Mouse (Mus musculus): Measurements from ENCODE around the gene Mindy1. TPM values are rescaled to one million over a fixed set of nuclear protein-coding genes. Genes with fewer than 3 reads are reported as not detected.

Mindy1 gene
- polyA plus RNA-seq, 1 experiment from 2014 or later: 29.0 TPM

- no peaks in the 10 kb centered on the region for H3K9me3 ChIP-seq (ENCODE audit: control insufficient read depth, low read length)
- H3K36me3 ChIP-seq (ENCODE audit: control insufficient read depth, insufficient read depth, low read length): peaks cover 10% of the 10 kb centered on the region
- H3K27me3 ChIP-seq (replicated peaks; ENCODE audit: control insufficient read depth, insufficient read depth, low read length): no peaks in the 10 kb centered on the region
- H3K27ac ChIP-seq (ENCODE audit: low read depth, low read length): peak overlapping the region; percentile 95
- ATAC-seq (replicated peaks; ENCODE audit: low FRiP score) (no peak; the same call in 1 of the 2 replicates), DNase-seq (ENCODE audit: low spot score) (no peak)
- H3K4me1 ChIP-seq (replicated peaks; ENCODE audit: control insufficient read depth, insufficient read depth, low read length): peaks cover 45% of the 10 kb centered on the region
- H3K4me3 ChIP-seq (ENCODE audit: low read depth, low read length): peak overlapping the region; percentile 91
- peak overlapping the region; percentile 99 for H3K9ac ChIP-seq (ENCODE audit: low read depth, low read length)
- WGBS: 11% methylated on average over 9 of the region's 9 CpGs
- peak overlapping the region; percentile 78 for H3K4me2 ChIP-seq
These were observed 34.9 kb downstream of the Mindy1 start for GRCm38 (mm10) chr3:95315844-95316550.

GRCm38 (mm10) chr3:95317414-95318080, 36.4 kb downstream of the Mindy1 start:
- Histone ChIP-seq H3K27ac (ENCODE audit: low read depth, low read length) (0 out of 2 replicates have a peak overlapping the region, but pooled peaks have one; percentile 6), H3K9ac (ENCODE audit: low read depth, low read length) (no peak overlapping the region), H3K4me3 (ENCODE audit: low read depth, low read length) (peak overlapping the region; percentile 18), H3K9me3 (ENCODE audit: control insufficient read depth, low read length) (no peaks in the 10 kb centered on the region), H3K4me2 (peak overlapping the region; percentile 78), H3K36me3 (ENCODE audit: control insufficient read depth, insufficient read depth, low read length) (peaks cover 22% of the 10 kb centered on the region), H3K4me1 (replicated peaks; ENCODE audit: control insufficient read depth, insufficient read depth, low read length) (peaks cover 33% of the 10 kb centered on the region), H3K27me3 (replicated peaks; ENCODE audit: control insufficient read depth, insufficient read depth, low read length) (no peaks in the 10 kb centered on the region)
- WGBS: 27% methylated on average over 12 of the region's 12 CpGs
- no peak for DNase-seq (ENCODE audit: low spot score)
- no peak for ATAC-seq (replicated peaks; ENCODE audit: low FRiP score)

GRCm38 (mm10) chr3:95318548-95318947, 37.4 kb downstream of the Mindy1 start:
- Histone ChIP-seq H3K27ac (ENCODE audit: low read depth, low read length) (0 out of 2 replicates have a peak overlapping the region, but pooled peaks have one; percentile 47), H3K9ac (ENCODE audit: low read depth, low read length) (no peak overlapping the region), H3K27me3 (replicated peaks; ENCODE audit: control insufficient read depth, insufficient read depth, low read length) (no peaks in the 10 kb centered on the region), H3K9me3 (ENCODE audit: control insufficient read depth, low read length) (no peaks in the 10 kb centered on the region), H3K4me3 (ENCODE audit: low read depth, low read length) (peak overlapping the region; percentile 10; the same call in 1 of the 2 replicates), H3K4me1 (replicated peaks; ENCODE audit: control insufficient read depth, insufficient read depth, low read length) (peaks cover 28% of the 10 kb centered on the region), H3K36me3 (ENCODE audit: control insufficient read depth, insufficient read depth, low read length) (peaks cover 30% of the 10 kb centered on the region), H3K4me2 (peak overlapping the region; percentile 46)
- ATAC-seq (replicated peaks; ENCODE audit: low FRiP score) (no peak), DNase-seq (ENCODE audit: low spot score) (no peak)
- WGBS: 45% methylated on average over 6 of the region's 6 CpGs

GRCm38 (mm10) chr3:95319110-95319509, 38.0 kb downstream of the Mindy1 start:
- 68% methylated on average over 2 of the region's 2 CpGs for WGBS
- Histone ChIP-seq H3K27me3 (replicated peaks; ENCODE audit: control insufficient read depth, insufficient read depth, low read length) (no peaks in the 10 kb centered on the region), H3K4me3 (ENCODE audit: low read depth, low read length) (peak overlapping the region; percentile 10; the same call in 1 of the 2 replicates), H3K27ac (ENCODE audit: low read depth, low read length) (0 out of 2 replicates have a peak overlapping the region, but pooled peaks have one; percentile 47), H3K9me3 (ENCODE audit: control insufficient read depth, low read length) (no peaks in the 10 kb centered on the region), H3K36me3 (ENCODE audit: control insufficient read depth, insufficient read depth, low read length) (peaks cover 36% of the 10 kb centered on the region), H3K4me2 (peak overlapping the region; percentile 46), H3K9ac (ENCODE audit: low read depth, low read length) (0 out of 2 replicates have a peak overlapping the region, but pooled peaks have one; percentile 8), H3K4me1 (replicated peaks; ENCODE audit: control insufficient read depth, insufficient read depth, low read length) (peaks cover 26% of the 10 kb centered on the region)
- ATAC-seq (replicated peaks; ENCODE audit: low FRiP score) (no peak), DNase-seq (ENCODE audit: low spot score) (no peak)

GRCm38 (mm10) chr3:95319701-95320625, 38.8 kb downstream of the Mindy1 start:
- Histone ChIP-seq H3K27me3 (replicated peaks; ENCODE audit: control insufficient read depth, insufficient read depth, low read length) (no peaks in the 10 kb centered on the region), H3K4me2 (no peak overlapping the region; the same call in 1 of the 2 replicates), H3K36me3 (ENCODE audit: control insufficient read depth, insufficient read depth, low read length) (peaks cover 43% of the 10 kb centered on the region), H3K4me1 (replicated peaks; ENCODE audit: control insufficient read depth, insufficient read depth, low read length) (peaks cover 26% of the 10 kb centered on the region), H3K27ac (ENCODE audit: low read depth, low read length) (no peak overlapping the region), H3K4me3 (ENCODE audit: low read depth, low read length) (no peak overlapping the region), H3K9me3 (ENCODE audit: control insufficient read depth, low read length) (no peaks in the 10 kb centered on the region), H3K9ac (ENCODE audit: low read depth, low read length) (peak overlapping the region; percentile 22; the same call in 1 of the 2 replicates)
- 79% methylated on average over 12 of the region's 12 CpGs for WGBS
- no peak for ATAC-seq (replicated peaks; ENCODE audit: low FRiP score)
- no peak for DNase-seq (ENCODE audit: low spot score)

GRCm38 (mm10) chr3:95323429-95323828, 42.3 kb downstream of the Mindy1 start:
- H3K4me1 ChIP-seq (replicated peaks; ENCODE audit: control insufficient read depth, insufficient read depth, low read length): peaks cover 11% of the 10 kb centered on the region
- no peak overlapping the region for H3K27ac ChIP-seq (ENCODE audit: low read depth, low read length)
- ATAC-seq (replicated peaks; ENCODE audit: low FRiP score): no peak
- H3K4me3 ChIP-seq (ENCODE audit: low read depth, low read length): no peak overlapping the region
- no peaks in the 10 kb centered on the region for H3K27me3 ChIP-seq (replicated peaks; ENCODE audit: control insufficient read depth, insufficient read depth, low read length)
- H3K9ac ChIP-seq (ENCODE audit: low read depth, low read length): no peak overlapping the region
- H3K36me3 ChIP-seq (ENCODE audit: control insufficient read depth, insufficient read depth, low read length): peaks cover 67% of the 10 kb centered on the region
- H3K4me2 ChIP-seq: no peak overlapping the region
- no peaks in the 10 kb centered on the region for H3K9me3 ChIP-seq (ENCODE audit: control insufficient read depth, low read length)
- 79% methylated on average over 3 of the region's 3 CpGs for WGBS
- no peak for DNase-seq (ENCODE audit: low spot score)

GRCm38 (mm10) chr3:95324454-95325144, 43.5 kb downstream of the Mindy1 start:
- 91% methylated on average over 6 of the region's 6 CpGs for WGBS
- Histone ChIP-seq H3K9ac (ENCODE audit: low read depth, low read length) (no peak overlapping the region), H3K36me3 (ENCODE audit: control insufficient read depth, insufficient read depth, low read length) (peaks cover 69% of the 10 kb centered on the region), H3K4me1 (replicated peaks; ENCODE audit: control insufficient read depth, insufficient read depth, low read length) (0 out of 2 replicates have a peak, but pooled peaks cover 3% of the 10 kb centered on the region), H3K4me2 (no peak overlapping the region), H3K9me3 (ENCODE audit: control insufficient read depth, low read length) (no peaks in the 10 kb centered on the region), H3K4me3 (ENCODE audit: low read depth, low read length) (no peak overlapping the region), H3K27ac (ENCODE audit: low read depth, low read length) (no peak overlapping the region), H3K27me3 (replicated peaks; ENCODE audit: control insufficient read depth, insufficient read depth, low read length) (no peaks in the 10 kb centered on the region)
- ATAC-seq (replicated peaks; ENCODE audit: low FRiP score) (0 out of 2 replicates have a peak, but pooled peaks have one; percentile 44), DNase-seq (ENCODE audit: low spot score) (no peak)
